Mouse (Mus musculus): ENCODE measurements around the gene Gapvd1. TPM values are rescaled to one million over a fixed set of nuclear protein-coding genes. Genes with fewer than 3 reads are reported as not detected.

Gene Gapvd1
- polyA plus RNA-seq, 1 experiment from 2014 or later = 92.0 TPM

- WGBS = 79% methylated on average over 6 of the region's 6 CpGs
- DNase-seq (ENCODE audit: low spot score) = no peak
- Histone ChIP-seq H3K27ac (no peak overlapping the region), H3K36me3 (peaks cover 10% of the 10 kb centered on the region), H3K4me3 (no peak overlapping the region), H3K27me3 (ENCODE audit: low read depth, poor library complexity, severe bottlenecking) (peaks cover 36% of the 10 kb centered on the region), H3K4me1 (peaks cover 27% of the 10 kb centered on the region), H3K9me3 (replicated peaks) (no peaks in the 10 kb centered on the region)
These were observed 84.6 kb downstream of the Gapvd1 start for GRCm38 (mm10) chr2:34670470-34670869.

- Histone ChIP-seq H3K36me3 (no peaks in the 10 kb centered on the region), H3K27me3 (ENCODE audit: low read depth, poor library complexity, severe bottlenecking) (peaks cover 36% of the 10 kb centered on the region), H3K27ac (no peak overlapping the region), H3K9me3 (replicated peaks) (no peaks in the 10 kb centered on the region), H3K4me3 (no peak overlapping the region), H3K4me1 (peaks cover 27% of the 10 kb centered on the region)
- 66% methylated on average over 8 of the region's 8 CpGs for WGBS
- DNase-seq (ENCODE audit: low spot score) = no peak
These were observed 85.8 kb downstream of the Gapvd1 start for GRCm38 (mm10) chr2:34669203-34669746.

GRCm38 (mm10) chr2:34668440-34669191 lies 86.4 kb downstream of the Gapvd1 start:
- Histone ChIP-seq H3K9me3 (replicated peaks) (no peaks in the 10 kb centered on the region), H3K27ac (no peak overlapping the region), H3K36me3 (no peaks in the 10 kb centered on the region), H3K4me1 (peaks cover 27% of the 10 kb centered on the region), H3K27me3 (ENCODE audit: low read depth, poor library complexity, severe bottlenecking) (peaks cover 36% of the 10 kb centered on the region), H3K4me3 (no peak overlapping the region)
- DNase-seq (ENCODE audit: low spot score) = no peak
- WGBS = 41% methylated on average over 17 of the region's 17 CpGs

- Histone ChIP-seq H3K4me1 (peaks cover 27% of the 10 kb centered on the region), H3K4me3 (no peak overlapping the region), H3K27ac (no peak overlapping the region), H3K36me3 (no peaks in the 10 kb centered on the region), H3K9me3 (replicated peaks) (no peaks in the 10 kb centered on the region), H3K27me3 (ENCODE audit: low read depth, poor library complexity, severe bottlenecking) (peaks cover 36% of the 10 kb centered on the region)
- no peak for DNase-seq (ENCODE audit: low spot score)
- WGBS = 43% methylated on average over 10 of the region's 10 CpGs
These were observed 87.2 kb downstream of the Gapvd1 start for GRCm38 (mm10) chr2:34667820-34668219.

GRCm38 (mm10) chr2:34647410-34647809 lies 107.6 kb downstream of the Gapvd1 start:
- Histone ChIP-seq H3K36me3 (no peaks in the 10 kb centered on the region), H3K9me3 (replicated peaks) (no peaks in the 10 kb centered on the region), H3K4me3 (no peak overlapping the region), H3K4me1 (peaks cover 21% of the 10 kb centered on the region), H3K27me3 (ENCODE audit: low read depth, poor library complexity, severe bottlenecking) (peaks cover 9% of the 10 kb centered on the region; the same call in 1 of the 2 replicates), H3K27ac (no peak overlapping the region)
- DNase-seq (ENCODE audit: low spot score) = no peak
- 76% methylated on average over 11 of the region's 11 CpGs for WGBS

- WGBS = 11% methylated on average over 5 of the region's 5 CpGs
These were observed 108.5 kb downstream of the Gapvd1 start for GRCm38 (mm10) chr2:34646541-34646865.

GRCm38 (mm10) chr2:34645851-34646540 lies 109.0 kb downstream of the Gapvd1 start:
- peak overlapping the region; percentile 53 for H3K4me3 ChIP-seq
- H3K36me3 ChIP-seq = no peaks in the 10 kb centered on the region
- H3K27ac ChIP-seq = peak overlapping the region; percentile 36; the same call in 1 of the 2 replicates
- H3K9me3 ChIP-seq (replicated peaks) = no peaks in the 10 kb centered on the region
- H3K27me3 ChIP-seq (ENCODE audit: low read depth, poor library complexity, severe bottlenecking) = peaks cover 9% of the 10 kb centered on the region; the same call in 1 of the 2 replicates
- WGBS = 13% methylated on average over 21 of the region's 21 CpGs
- peaks cover 25% of the 10 kb centered on the region for H3K4me1 ChIP-seq
- DNase-seq (ENCODE audit: low spot score) = peak; percentile 82

More at GRCm38 (mm10) chr2:34646541-34646865, 108.5 kb downstream of the Gapvd1 start:
- Histone ChIP-seq H3K27ac (peak overlapping the region; percentile 36; the same call in 1 of the 2 replicates), H3K36me3 (no peaks in the 10 kb centered on the region), H3K4me3 (peak overlapping the region; percentile 53), H3K9me3 (replicated peaks) (no peaks in the 10 kb centered on the region), H3K27me3 (ENCODE audit: low read depth, poor library complexity, severe bottlenecking) (peaks cover 9% of the 10 kb centered on the region; the same call in 1 of the 2 replicates), H3K4me1 (peaks cover 21% of the 10 kb centered on the region)
- DNase-seq (ENCODE audit: low spot score) = no peak

- DNase-seq (ENCODE audit: low spot score) = no peak
- H3K36me3 ChIP-seq = no peaks in the 10 kb centered on the region
- H3K4me1 ChIP-seq = peaks cover 32% of the 10 kb centered on the region
- no peak overlapping the region for H3K27ac ChIP-seq
- WGBS = 31% methylated on average over 22 of the region's 22 CpGs
- H3K4me3 ChIP-seq = no peak overlapping the region
- H3K27me3 ChIP-seq (ENCODE audit: low read depth, poor library complexity, severe bottlenecking) = peaks cover 14% of the 10 kb centered on the region; the same call in 1 of the 2 replicates
- no peaks in the 10 kb centered on the region for H3K9me3 ChIP-seq (replicated peaks)
These were observed 110.2 kb downstream of the Gapvd1 start for GRCm38 (mm10) chr2:34644571-34645526.

- Histone ChIP-seq H3K9me3 (replicated peaks) (no peaks in the 10 kb centered on the region), H3K27me3 (ENCODE audit: low read depth, poor library complexity, severe bottlenecking) (peaks cover 23% of the 10 kb centered on the region), H3K4me1 (peaks cover 47% of the 10 kb centered on the region), H3K27ac (no peak overlapping the region), H3K36me3 (no peaks in the 10 kb centered on the region), H3K4me3 (no peak overlapping the region)
- 28% methylated on average over 2 of the region's 2 CpGs for WGBS
- DNase-seq (ENCODE audit: low spot score) = peak; percentile 72
These were observed 112.7 kb downstream of the Gapvd1 start for GRCm38 (mm10) chr2:34642351-34642750.

- Histone ChIP-seq H3K36me3 (no peaks in the 10 kb centered on the region), H3K4me3 (no peak overlapping the region), H3K27me3 (ENCODE audit: low read depth, poor library complexity, severe bottlenecking) (peaks cover 17% of the 10 kb centered on the region; the same call in 1 of the 2 replicates), H3K4me1 (peaks cover 38% of the 10 kb centered on the region), H3K27ac (no peak overlapping the region), H3K9me3 (replicated peaks) (no peaks in the 10 kb centered on the region)
- no peak for DNase-seq (ENCODE audit: low spot score)
- WGBS = 66% methylated on average over 5 of the region's 5 CpGs
These were observed 115.3 kb downstream of the Gapvd1 start for GRCm38 (mm10) chr2:34639725-34640124.

GRCm38 (mm10) chr2:34638955-34639650 lies 115.9 kb downstream of the Gapvd1 start:
- Histone ChIP-seq H3K4me1 (peaks cover 35% of the 10 kb centered on the region), H3K27me3 (ENCODE audit: low read depth, poor library complexity, severe bottlenecking) (peaks cover 14% of the 10 kb centered on the region; the same call in 1 of the 2 replicates), H3K36me3 (no peaks in the 10 kb centered on the region), H3K4me3 (peak overlapping the region; percentile 55), H3K9me3 (replicated peaks) (no peaks in the 10 kb centered on the region), H3K27ac (peak overlapping the region; percentile 85)
- WGBS = 18% methylated on average over 37 of the region's 37 CpGs
- DNase-seq (ENCODE audit: low spot score) = peak; percentile 88
